Mouse (Mus musculus): Measurements from ENCODE around the gene Ell3. TPM values are rescaled to one million over a fixed set of nuclear protein-coding genes. Genes with fewer than 3 reads are reported as not detected.
"Not testable (repeated sequence)": the region's sequence is repeated elsewhere in the genome, so short reads cannot be mapped to it uniquely, and the experiment has no call there.

The Ell3 gene
- under 1 TPM; 0.14 to 0.25 TPM for total RNA-seq (2021)

DNA sequence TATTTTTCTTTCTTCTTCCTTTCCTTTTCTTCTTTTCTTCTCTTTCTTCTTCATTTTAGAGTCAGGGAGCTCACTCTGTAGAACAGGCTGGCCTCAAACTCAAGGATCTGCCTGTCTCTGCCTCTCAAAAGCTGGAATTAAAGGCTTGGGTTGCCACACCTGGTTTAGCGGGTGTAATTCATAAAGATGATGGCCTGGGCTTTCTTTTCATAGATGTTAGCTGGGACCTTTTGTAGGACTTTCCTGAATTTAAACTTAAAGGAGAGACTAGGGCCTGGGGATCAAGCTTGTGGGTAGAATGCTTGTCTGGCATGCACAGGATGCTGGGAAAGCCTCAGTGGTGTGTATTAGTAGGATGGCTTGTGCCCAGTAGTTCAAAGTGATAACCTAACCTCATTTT lies at the start of gene Ell3:
Ell3 (minus strand) TSS at position 101 of the 400 bp plus-strand sequence.
- intact Hi-C loops (cut with DNase I): no loop called here
- DNase-seq: no peak

DNA sequence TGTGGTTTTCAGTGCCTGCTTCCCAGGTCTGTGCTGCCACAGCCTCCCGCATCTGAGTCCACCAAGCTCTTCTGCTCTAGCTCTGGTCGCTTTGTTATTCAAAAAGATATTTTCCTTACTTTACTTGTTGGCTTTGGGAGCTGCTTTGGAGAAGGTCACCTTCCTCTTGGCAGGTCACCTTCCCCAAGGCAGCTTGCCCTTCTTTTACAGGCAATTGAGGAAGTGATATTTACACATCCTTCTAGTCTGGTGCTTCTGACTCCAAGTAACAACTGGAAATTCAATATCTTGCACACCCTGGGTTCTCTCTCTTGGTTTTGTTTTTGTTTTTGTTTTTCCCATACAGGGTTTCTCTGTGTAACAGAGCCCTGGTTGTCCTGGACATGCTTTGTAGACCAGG lies 40.3 kb upstream of the Ell3 start:
- intact Hi-C loops (cut with DNase I): not testable (repeated sequence)

GRCm38 (mm10) chr2:121483576-121483975 lies 39.5 kb upstream of the Ell3 start:
- DNase-seq: no peak
- intact Hi-C loops (cut with DNase I): no loop called here

More for the DNA sequence above, 40.3 kb upstream of the Ell3 start:
- not testable (repeated sequence) for DNase-seq

- intact Hi-C loops (cut with DNase I); DNase-seq: not testable (repeated sequence)
Observed at GRCm38 (mm10) chr2:121480916-121481315, 36.8 kb upstream of the Ell3 start.

DNA sequence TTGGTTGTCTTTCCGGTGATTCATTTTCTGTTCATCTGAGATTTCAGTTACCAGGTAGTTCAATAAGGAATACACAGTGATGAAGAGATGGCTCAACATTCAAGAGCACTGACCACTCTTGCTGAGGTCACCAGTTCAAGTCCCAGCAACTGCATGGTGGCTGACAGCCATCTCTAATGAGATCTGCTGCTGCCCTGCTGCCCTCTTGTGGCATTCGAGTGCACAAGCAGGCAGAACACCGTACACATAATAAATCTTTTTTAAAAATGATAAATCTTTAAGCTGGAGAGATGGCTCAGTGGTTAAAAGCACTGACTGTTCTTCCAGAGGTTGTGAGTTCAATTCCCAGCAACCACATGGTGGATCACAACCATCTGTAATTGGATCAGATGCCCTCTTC lies 36.4 kb upstream of the Ell3 start:
- intact Hi-C loops (cut with DNase I): no loop called here
- DNase-seq: peak in 1 of 2 experiments; percentile 27

- DNase-seq: no peak
- intact Hi-C loops (cut with DNase I): no loop called here
Observed at GRCm38 (mm10) chr2:121477491-121478266, 33.6 kb upstream of the Ell3 start.

DNA sequence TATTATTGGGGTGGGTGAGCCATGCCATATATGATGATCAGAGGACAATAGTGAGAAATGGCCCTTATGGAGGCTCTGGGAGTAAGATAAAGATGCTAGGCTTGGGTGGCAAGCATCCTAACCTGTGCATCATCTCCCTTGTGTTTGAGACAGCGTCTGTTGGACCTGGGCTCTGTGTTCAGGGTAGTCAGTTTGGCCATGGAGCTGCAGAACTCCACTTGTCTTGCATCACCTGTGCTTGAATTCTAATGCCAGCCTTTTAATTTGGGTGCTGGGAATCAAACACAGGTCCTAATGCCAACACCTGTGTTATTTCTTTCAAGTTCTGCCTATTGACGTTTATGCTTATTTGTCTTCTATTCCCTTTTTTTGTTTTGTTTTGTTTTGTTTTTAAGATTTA lies 31.2 kb upstream of the Ell3 start:
- intact Hi-C loops (cut with DNase I); DNase-seq: not testable (repeated sequence)

- no peak for DNase-seq
Observed at GRCm38 (mm10) chr2:121474180-121474535, 30.1 kb upstream of the Ell3 start.

DNA sequence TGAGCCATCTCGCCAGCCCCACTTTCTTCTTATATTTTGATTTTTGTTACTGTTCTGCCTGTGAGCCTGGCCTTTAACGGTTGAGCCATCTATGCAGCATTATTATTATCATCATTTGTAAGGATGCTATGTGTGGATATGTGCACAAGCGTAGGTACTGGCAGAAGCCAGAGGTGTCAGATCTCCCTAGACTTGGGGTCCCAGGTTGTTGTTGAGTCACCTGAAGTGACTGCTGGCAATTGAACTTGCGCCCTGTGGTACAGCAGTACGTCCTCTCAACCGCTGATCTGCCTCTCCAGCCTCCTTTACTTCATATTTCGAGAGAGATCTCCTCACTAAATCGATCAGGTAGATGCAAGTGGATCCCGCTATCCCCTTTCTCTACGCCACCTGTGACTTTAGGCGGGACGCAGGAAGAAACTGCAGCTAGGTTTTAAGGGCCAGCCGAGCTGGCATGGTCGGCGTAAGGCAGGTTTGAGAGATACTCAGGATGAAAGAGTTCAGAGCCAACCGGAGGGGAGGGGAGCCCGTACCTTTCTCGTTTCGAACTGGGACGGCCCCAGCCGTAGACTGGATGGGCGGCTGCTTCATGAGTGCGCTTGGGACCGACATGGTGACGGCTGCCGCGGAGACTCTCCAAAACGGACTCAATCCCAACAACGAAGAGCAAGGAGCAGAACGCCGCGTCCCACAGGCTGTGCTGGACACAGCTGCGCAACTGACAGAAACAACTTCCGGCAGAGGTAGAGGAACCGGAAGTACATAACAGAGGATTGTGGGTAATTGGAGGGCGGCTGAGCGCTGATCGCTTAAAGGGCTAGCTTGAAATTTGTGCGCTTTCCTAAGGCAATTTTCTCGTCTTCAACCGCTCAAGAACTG lies 29.5 kb upstream of the Ell3 start, which contains the start of gene Mfap1b:
Mfap1b (minus strand) TSS at position 767 of the 879 bp plus-strand sequence.
- intact Hi-C loops (cut with DNase I): loop anchor here (5.0 kb wide), 1 partner anchor 34 kb away; the partner anchor contains the start of genes Mfap1a and Wdr76
- DNase-seq: peak; percentile 87

More at GRCm38 (mm10) chr2:121474180-121474535, 30.1 kb upstream of the Ell3 start:
- intact Hi-C loops (cut with DNase I): loop anchor here (5.0 kb wide), 1 partner anchor 33 kb away; the partner anchor contains the start of genes Mfap1a and Wdr76

GRCm38 (mm10) chr2:121472783-121473182 lies 28.7 kb upstream of the Ell3 start:
- intact Hi-C loops (cut with DNase I): loop anchor here (5.0 kb wide), 1 partner anchor 35 kb away; the partner anchor contains the start of genes Mfap1a and Wdr76
- DNase-seq: not testable (repeated sequence)

- DNase-seq; intact Hi-C loops (cut with DNase I): not testable (repeated sequence)
Observed at GRCm38 (mm10) chr2:121468982-121469381, 24.9 kb upstream of the Ell3 start.

DNA sequence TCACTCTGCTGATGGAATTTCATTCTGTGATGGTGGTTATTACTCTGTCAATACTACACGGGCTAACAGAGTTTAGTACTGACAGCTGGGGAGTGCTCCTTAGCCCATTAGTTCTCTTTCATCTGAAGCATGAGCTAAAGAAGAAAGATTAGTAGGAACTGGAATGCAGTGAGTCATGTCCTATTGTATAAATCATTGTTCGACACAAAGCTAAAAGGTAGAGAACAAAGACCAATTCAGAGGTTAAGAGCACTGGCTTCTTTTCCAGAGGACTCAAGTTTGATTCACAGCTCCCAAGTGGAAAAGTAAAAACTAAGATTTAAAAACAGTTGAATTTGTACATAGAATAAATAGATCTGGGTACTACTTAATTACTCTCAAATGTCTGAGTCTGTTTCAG lies 16.0 kb upstream of the Ell3 start:
- DNase-seq: no peak
- intact Hi-C loops (cut with DNase I): no loop called here

DNA sequence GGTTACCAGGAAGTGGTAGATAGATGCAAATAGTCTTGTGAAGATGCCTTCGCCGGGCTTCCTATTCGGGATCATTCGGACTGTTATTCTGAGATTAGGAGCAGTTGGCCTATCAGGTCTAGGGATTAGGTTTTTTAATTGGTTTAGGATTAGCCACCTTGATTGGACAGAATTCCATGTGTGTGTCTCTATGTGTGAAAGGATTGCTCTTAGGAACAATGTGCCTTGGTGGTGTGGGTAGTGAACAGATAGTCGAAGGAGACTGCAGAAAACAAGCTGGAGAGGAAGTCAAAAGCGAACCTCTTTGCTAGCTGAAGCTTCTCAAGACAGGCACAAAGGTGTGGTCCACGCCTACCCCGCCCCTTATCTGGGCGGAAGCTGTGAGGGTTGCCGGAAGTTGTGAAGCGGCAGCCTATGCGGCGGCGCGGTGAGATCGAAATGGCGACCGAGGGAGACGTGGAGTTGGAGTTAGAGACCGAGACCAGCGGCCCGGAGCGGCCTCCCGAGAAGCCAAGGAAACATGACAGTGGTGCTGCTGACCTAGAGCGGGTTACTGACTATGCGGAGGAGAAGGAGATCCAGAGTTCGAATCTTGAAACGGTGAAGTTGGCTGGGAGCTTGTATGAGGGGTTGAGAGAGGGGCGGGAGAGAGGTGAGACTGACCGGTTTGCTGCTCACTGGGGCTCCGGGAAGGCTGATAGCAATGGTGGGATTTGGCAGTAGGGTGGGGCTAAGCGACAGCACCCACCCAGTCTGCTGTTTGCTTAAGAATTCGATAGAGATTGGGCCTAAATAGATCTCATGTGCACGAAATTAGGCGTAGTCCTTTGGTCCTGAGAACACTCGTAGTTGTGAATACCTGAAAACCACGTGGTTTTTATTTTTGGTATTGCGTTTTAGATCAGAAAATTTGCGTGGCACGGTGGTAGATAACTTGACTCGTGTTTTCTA lies 12.9 kb upstream of the Ell3 start, which contains the start of gene Serinc4:
Serinc4 (minus strand) TSS at position 90 of the 951 bp plus-strand sequence.
- intact Hi-C loops (cut with DNase I): no loop called here
- peak; percentile 88 to 90 for DNase-seq

DNA sequence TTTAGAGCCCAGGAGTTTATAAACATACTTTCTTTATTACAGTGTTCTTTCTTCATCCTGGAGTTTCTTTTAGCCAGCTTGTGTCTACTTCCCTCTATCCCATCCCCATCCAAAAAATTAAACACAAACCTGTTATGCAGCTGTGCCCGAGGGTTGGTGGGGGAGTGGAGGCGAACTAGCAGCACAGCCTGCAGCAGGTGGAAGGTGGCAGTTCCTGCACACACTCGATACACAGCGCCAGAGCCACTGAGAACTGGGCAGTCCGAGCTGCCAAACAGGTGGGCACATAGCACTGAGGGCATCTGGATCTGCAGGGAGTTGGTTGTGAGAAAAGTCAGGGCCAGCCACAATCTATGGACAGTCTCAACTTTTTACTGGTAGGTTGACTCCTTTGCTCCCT lies 11.5 kb upstream of the Ell3 start:
- DNase-seq: no peak
- intact Hi-C loops (cut with DNase I): no loop called here

- intact Hi-C loops (cut with DNase I): no loop called here
- no peak for DNase-seq
Observed at GRCm38 (mm10) chr2:121453917-121454316, 9.8 kb upstream of the Ell3 start.

- intact Hi-C loops (cut with DNase I): no loop called here
- DNase-seq: no peak
Observed at GRCm38 (mm10) chr2:121452990-121453389, 8.9 kb upstream of the Ell3 start, which contains the start of gene Hypk. Gene Hypk (plus strand): TSS chr2:121453290.

- DNase-seq: no peak
- intact Hi-C loops (cut with DNase I): no loop called here
Observed at GRCm38 (mm10) chr2:121452361-121452760, 8.3 kb upstream of the Ell3 start.

GRCm38 (mm10) chr2:121450093-121450492 lies 6.0 kb upstream of the Ell3 start:
- intact Hi-C loops (cut with DNase I): no loop called here
- DNase-seq: peak in 1 of 2 experiments; percentile 36

GRCm38 (mm10) chr2:121449545-121450011 lies 5.5 kb upstream of the Ell3 start:
- DNase-seq: no peak
- intact Hi-C loops (cut with DNase I): no loop called here

All from heart, postnatal 10 days (tissue).